Mouse (Mus musculus) heart, embryonic 10.5 days (tissue): ENCODE results near the gene Nek3. TPM values are rescaled to one million over a fixed set of nuclear protein-coding genes. Genes with fewer than 3 reads are reported as not detected.

Source experiments
- DNase-seq: peaks from one replicate; pipeline ENCODE4 v3.0.0-alpha.2; 2017; ENCODE audit warnings: low spot score
- H3K27ac ChIP-seq: fragments of 300-500 bp; sonication (generic); 2 replicates; pipeline ENCODE4 v1.5.1; 2016; ENCODE audit warnings: mild to moderate bottlenecking
- H3K27me3 ChIP-seq: fragments of 300-500 bp; sonication (generic); 2 replicates; pipeline ENCODE4 v1.6.1; 2016; ENCODE audit warnings: mild to moderate bottlenecking; ENCODE audit not compliant: poor library complexity, insufficient read depth, severe bottlenecking
- H3K36me3 ChIP-seq: fragments of 300-500 bp; sonication (generic); 2 replicates; pipeline ENCODE4 v1.6.1; 2016; ENCODE audit warnings: mild to moderate bottlenecking, moderate library complexity
- H3K4me1 ChIP-seq: fragments of 300-500 bp; sonication (generic); 2 replicates; pipeline ENCODE4 v1.6.1; 2016; ENCODE audit warnings: mild to moderate bottlenecking
- H3K4me3 ChIP-seq: fragments of 300-500 bp; sonication (generic); 2 replicates; pipeline ENCODE4 v1.5.1; 2016; ENCODE audit warnings: mild to moderate bottlenecking, moderate library complexity
- H3K9me3 ChIP-seq: fragments of 300-500 bp; sonication (generic); 2 replicates; pipeline ENCODE4 v1.6.1; 2016; ENCODE audit warnings: mild to moderate bottlenecking, moderate library complexity
- WGBS: fragments of 180-500 bp; shearing (Covaris S2); methylation state at CpG from one replicate; pipeline ENCODE4 v1.1.7; 2016; 5-methylcytosine and 5-hydroxymethylcytosine counted together
- polyA plus RNA-seq: library from polyadenylated mRNA; unstranded; fragments of >200 nt; fragmentation: Nextera tagmentation; extraction: Ambion mirVana; gene quantifications from 2 replicates; pipeline ENCODE4 v1.2.1, GENCODE M21; 2016

Nek3 gene
- polyA plus RNA-seq, 1 experiment from 2014 or later: 5.4 TPM

- 82% methylated on average over 5 of the region's 5 CpGs for WGBS
- Histone ChIP-seq H3K4me1 (no peaks in the 10 kb centered on the region), H3K27ac (no peak overlapping the region), H3K36me3 (0 out of 2 replicates have a peak, but pooled peaks cover 5% of the 10 kb centered on the region), H3K4me3 (no peak overlapping the region), H3K9me3 (no peaks in the 10 kb centered on the region), H3K27me3 (no peaks in the 10 kb centered on the region)
- no peak for DNase-seq
These were observed 31.5 kb downstream of the Nek3 start for GRCm38 (mm10) chr8:22134750-22135135.

- no peak for DNase-seq
These were observed 32.0 kb downstream of the Nek3 start for GRCm38 (mm10) chr8:22134078-22134749.

GRCm38 (mm10) chr8:22132062-22132461 is 34.2 kb downstream of the Nek3 start:
- 84% methylated on average over 12 of the region's 12 CpGs for WGBS
- H3K27me3 ChIP-seq: no peaks in the 10 kb centered on the region
- DNase-seq: no peak

More at GRCm38 (mm10) chr8:22134078-22134749, 32.0 kb downstream of the Nek3 start:
- no peak overlapping the region for H3K4me3 ChIP-seq
- H3K9me3 ChIP-seq: no peaks in the 10 kb centered on the region
- no peak overlapping the region for H3K27ac ChIP-seq
- WGBS: 82% methylated on average over 7 of the region's 7 CpGs
- H3K36me3 ChIP-seq: 0 out of 2 replicates have a peak, but pooled peaks cover 5% of the 10 kb centered on the region
- H3K27me3 ChIP-seq: no peaks in the 10 kb centered on the region
- no peaks in the 10 kb centered on the region for H3K4me1 ChIP-seq

DNA sequence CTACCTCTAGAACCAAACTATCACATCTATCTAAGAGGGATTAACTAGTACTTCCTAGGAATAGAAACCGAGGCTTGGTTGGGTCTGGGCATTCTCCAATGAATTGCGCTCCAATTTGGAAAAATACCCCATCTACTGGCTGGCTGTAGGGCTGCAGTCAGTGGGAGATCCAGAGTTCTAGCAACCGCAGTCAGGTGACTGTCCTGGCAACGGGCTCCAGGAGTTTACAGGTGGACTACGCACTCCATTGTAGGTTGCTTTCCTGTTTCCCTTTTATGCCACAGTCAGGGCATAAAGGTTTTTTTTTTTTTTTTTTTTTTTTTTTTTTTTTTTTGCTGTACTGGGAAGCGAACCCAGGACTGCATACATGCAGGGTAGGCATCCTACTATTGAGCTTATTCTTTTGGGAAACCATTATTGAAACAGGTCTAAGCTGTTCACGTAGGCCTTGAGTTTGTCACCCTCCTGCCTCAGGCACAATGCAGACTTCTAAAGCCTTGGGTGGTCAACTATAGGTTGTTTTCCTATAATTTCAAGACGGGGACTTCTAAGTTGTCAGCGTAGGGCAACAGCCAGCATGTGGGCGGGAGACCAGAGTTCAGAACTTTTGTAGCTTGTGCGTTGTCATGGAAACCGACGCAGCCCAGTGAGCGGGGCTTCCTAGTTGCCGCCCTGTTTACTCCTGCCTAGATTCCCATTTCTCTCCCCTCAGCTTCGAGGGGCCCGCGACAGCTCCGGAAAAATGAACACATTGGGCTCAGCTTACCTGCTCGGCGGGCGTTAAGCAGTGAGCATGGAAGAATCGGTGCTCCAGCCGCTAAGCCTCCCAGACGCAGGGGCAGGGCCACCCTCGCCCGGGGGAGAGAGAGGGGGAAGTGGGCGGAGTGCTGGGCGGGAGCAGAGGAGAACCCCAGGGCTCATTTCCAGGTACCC is 41.7 kb downstream of the Nek3 start, which contains the start of gene Nek5:
Nek5 (minus strand) TSS at position 834 of the 933 bp plus-strand sequence.
- H3K4me1 ChIP-seq: no peaks in the 10 kb centered on the region
- no peaks in the 10 kb centered on the region for H3K9me3 ChIP-seq
- no peaks in the 10 kb centered on the region for H3K27me3 ChIP-seq
- peak within 1 kb of the TSS; percentile 67 for H3K4me3 ChIP-seq
- H3K36me3 ChIP-seq: peaks cover 20% of the 10 kb centered on the region
- H3K27ac ChIP-seq: no peak within 1 kb of the TSS; the same call in 1 of the 2 replicates
- DNase-seq: peak; percentile 85
- 3% methylated on average over 29 of the region's 29 CpGs for WGBS

More at GRCm38 (mm10) chr8:22132062-22132461, 34.2 kb downstream of the Nek3 start:
- no peaks in the 10 kb centered on the region for H3K9me3 ChIP-seq
- H3K36me3 ChIP-seq: peaks cover 20% of the 10 kb centered on the region
- no peak overlapping the region for H3K27ac ChIP-seq
- no peaks in the 10 kb centered on the region for H3K4me1 ChIP-seq
- H3K4me3 ChIP-seq: no peak overlapping the region

DNA sequence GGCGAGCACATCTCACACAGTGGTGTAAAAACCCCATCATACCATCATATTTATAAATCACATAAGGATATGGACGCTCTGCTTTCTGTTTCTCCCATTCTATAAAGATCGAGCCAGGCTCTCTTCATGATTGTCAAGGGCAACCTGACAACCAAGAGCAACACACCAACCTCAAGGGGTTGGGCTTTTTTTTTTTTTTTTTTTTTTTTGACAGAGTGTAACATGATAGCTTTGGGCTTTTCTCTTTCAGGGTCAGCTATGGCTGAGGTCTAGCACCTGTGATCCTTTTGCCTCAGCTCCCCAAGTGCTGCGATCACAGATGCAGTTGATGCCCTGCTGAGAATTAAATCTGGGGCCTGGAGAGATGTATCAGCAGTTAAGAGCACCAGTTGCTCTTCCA is 59.2 kb downstream of the Nek3 start:
- DNase-seq: no peak
- H3K27ac ChIP-seq: no peak overlapping the region
- H3K27me3 ChIP-seq: no peaks in the 10 kb centered on the region
- no peaks in the 10 kb centered on the region for H3K4me1 ChIP-seq
- H3K36me3 ChIP-seq: no peaks in the 10 kb centered on the region
- H3K4me3 ChIP-seq: no peak overlapping the region
- WGBS: 62% methylated on average over 4 of the region's 4 CpGs
- no peaks in the 10 kb centered on the region for H3K9me3 ChIP-seq

DNA sequence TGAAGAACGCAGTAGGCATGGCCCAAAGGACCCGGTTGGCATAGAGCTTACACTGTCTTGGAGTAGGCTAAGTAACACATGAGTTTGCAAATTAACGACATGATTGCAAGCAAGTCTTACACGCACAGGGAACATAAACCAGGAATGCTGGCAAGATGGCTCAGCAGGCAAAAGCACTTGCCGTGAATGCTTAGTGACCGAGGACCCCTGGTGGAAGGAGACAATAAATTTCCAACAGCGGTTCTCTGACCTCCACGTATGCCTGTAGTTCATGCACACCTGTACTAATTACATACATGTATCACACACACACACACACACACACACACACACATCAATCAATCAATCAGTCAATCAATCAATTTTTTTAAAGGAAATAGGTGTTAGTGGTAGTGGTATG is 74.7 kb downstream of the Nek3 start:
- no peak for DNase-seq
- H3K27me3 ChIP-seq: no peaks in the 10 kb centered on the region
- WGBS: 50% methylated on average over 8 of the region's 8 CpGs
- H3K36me3 ChIP-seq: no peaks in the 10 kb centered on the region
- no peaks in the 10 kb centered on the region for H3K9me3 ChIP-seq
- H3K4me1 ChIP-seq: no peaks in the 10 kb centered on the region
- H3K4me3 ChIP-seq: no peak overlapping the region
- no peak overlapping the region for H3K27ac ChIP-seq

DNA sequence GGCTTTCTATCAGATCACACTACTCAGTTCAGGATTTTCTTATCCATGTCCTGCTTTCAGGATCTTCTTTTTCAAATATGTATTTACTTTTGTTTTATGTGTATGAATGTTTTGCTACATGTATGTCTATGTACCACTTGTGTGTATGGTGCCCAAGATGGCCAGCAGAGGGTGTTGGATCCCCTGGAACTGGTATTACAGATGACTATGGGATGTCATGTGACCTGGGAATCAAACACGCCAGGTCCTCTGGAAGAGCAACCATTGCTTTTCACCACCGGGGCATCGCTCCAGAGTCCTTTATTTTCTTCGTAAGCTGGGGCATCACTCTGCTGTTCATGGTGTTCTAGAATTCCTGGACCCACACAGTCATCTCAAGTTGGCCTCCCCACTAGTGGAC is 77.0 kb downstream of the Nek3 start:
- no peak overlapping the region for H3K4me3 ChIP-seq
- H3K36me3 ChIP-seq: no peaks in the 10 kb centered on the region
- no peaks in the 10 kb centered on the region for H3K9me3 ChIP-seq
- H3K27ac ChIP-seq: no peak overlapping the region
- no peak for DNase-seq
- H3K27me3 ChIP-seq: no peaks in the 10 kb centered on the region
- 93% methylated on average over 4 of the region's 4 CpGs for WGBS
- no peaks in the 10 kb centered on the region for H3K4me1 ChIP-seq

GRCm38 (mm10) chr8:22079313-22080007 is 86.8 kb downstream of the Nek3 start:
- 85% methylated on average over 9 of the region's 9 CpGs for WGBS
- Histone ChIP-seq H3K36me3 (no peaks in the 10 kb centered on the region), H3K4me1 (peaks cover 5% of the 10 kb centered on the region; the same call in 1 of the 2 replicates), H3K27ac (no peak overlapping the region), H3K4me3 (no peak overlapping the region), H3K27me3 (no peaks in the 10 kb centered on the region), H3K9me3 (no peaks in the 10 kb centered on the region)
- no peak for DNase-seq

Other genes starting within 250 kb of the Nek3 start
- not detected in 2 replicates for gene Defb15, start 233.7 kb downstream of the Nek3 start, polyA plus RNA-seq
- gene Defb35, start 228.1 kb downstream of the Nek3 start, polyA plus RNA-seq: not detected in 2 replicates
- gene Defb13, start 219.7 kb downstream of the Nek3 start, polyA plus RNA-seq: not detected in 2 replicates
- not detected in 2 replicates for gene Fam90a1a, start 207.7 kb downstream of the Nek3 start, polyA plus RNA-seq
- not detected in 2 replicates for gene Ccdc70, start 196.7 kb downstream of the Nek3 start, polyA plus RNA-seq
- gene Atp7b, start 106.1 kb downstream of the Nek3 start, polyA plus RNA-seq: 3.4 and 3.8 TPM in 2 replicates
- 20.3 and 34.6 TPM in 2 replicates for gene Alg11, start 105.7 kb downstream of the Nek3 start, polyA plus RNA-seq
- 0.09 TPM in 1 of 2 replicates, not detected in the other for gene Nek5, start 41.4 kb downstream of the Nek3 start, polyA plus RNA-seq
- gene Ckap2, start 19.4 kb upstream of the Nek3 start, polyA plus RNA-seq: 37.4 and 38.9 TPM in 2 replicates
- 26.6 and 31.5 TPM in 2 replicates for gene Vps36, start 26.4 kb upstream of the Nek3 start, polyA plus RNA-seq
- 12.2 and 15.4 TPM in 2 replicates for gene Thsd1, start 60.9 kb upstream of the Nek3 start, polyA plus RNA-seq
- gene Tpte, start 117.0 kb upstream of the Nek3 start, polyA plus RNA-seq: not detected in 2 replicates
- 16.3 and 22.8 TPM in 2 replicates for gene Slc25a15, start 232.2 kb upstream of the Nek3 start, polyA plus RNA-seq
- 47.6 and 49.7 TPM in 2 replicates for gene Mrps31, start 244.9 kb upstream of the Nek3 start, polyA plus RNA-seq